Mouse (Mus musculus) brain, adult 2 months (tissue): Measurements from ENCODE around the gene Mrpl17.
A peak's percentile ranks its signal among the peaks of the same experiment; 100 is the strongest.
"Not testable (repeated sequence)": the region's sequence is repeated elsewhere in the genome, so short reads cannot be mapped to it uniquely, and the experiment has no call there.

Experiments
- DNase-seq: peaks from one replicate; pipeline ENCODE4 v3.0.0; 2011; ENCODE audit warnings: low read depth, low spot score

Mrpl17 gene

DNA sequence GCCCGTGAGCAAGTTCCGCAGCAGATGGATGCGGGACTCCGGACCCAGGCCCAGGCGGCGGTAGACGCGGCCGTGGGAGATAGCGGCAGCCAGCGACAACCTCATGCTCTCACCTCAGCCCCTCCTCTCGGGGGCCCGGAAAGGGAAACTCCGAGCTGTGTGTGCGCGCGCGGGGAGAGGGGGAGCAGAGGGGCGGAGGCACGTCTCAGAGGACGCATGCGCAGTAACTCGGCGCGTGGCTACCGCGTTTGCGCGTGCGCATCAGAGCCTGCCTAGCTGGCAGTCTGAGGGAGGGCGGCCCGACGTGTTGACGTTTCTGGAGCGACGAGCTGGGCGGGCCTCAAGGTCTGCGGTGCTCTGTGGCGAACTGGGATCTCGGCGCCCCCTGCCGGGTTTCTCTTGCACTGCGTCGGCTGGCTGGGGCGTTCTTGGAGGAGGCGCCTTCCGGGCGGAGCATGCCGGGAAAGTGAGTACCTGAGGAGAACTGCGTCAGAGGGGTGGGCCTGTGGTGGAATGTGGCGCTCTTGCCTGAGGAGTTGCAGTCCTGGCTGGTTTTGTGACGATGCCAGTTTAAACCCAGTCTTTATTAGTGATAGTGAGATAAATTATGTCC is at the start of gene Mrpl17:
TSS of gene Mrpl17 (minus strand) at position 223 of the 613 bp plus-strand sequence.
- peak; percentile 100 for DNase-seq

DNA sequence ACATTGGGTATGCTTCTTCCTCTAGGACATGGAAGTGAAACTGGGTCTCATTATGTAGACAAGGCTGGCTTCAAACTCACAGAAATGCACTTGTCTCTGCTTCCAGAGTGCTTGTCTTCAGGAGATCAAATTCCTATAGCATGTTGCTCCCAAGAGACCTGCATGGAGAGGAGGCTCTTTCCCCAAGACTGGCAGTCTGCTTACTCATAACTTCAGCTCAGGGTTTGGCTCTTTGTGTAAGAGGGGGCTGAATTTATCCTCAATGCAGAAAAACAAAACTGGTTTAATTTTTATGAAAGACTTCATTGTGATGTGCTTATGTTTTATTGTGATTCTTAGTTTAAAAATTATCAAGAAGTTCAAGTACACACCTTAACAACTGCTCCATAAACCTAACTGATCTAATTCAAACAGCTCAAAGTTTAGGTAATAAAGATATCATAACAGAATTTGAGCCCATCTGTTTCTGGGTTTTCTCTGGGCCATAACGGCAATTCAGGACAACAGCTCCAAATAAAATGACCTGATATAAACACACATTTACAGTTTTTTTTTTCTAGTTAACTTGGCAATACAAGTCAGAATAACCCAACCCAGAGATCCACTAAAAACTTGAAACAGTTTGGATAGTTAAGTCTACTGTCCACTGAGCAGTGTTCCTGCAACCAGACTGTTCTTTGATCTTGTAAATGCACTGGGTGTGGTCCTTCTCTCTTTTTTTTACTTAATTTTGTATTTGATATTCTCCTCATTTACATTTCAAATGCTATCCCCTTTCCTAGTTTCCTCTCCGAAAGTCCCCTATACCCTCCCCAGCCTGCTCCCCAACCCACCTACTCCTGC is 45.0 kb upstream of the Mrpl17 start:
- not testable (repeated sequence) for DNase-seq

DNA sequence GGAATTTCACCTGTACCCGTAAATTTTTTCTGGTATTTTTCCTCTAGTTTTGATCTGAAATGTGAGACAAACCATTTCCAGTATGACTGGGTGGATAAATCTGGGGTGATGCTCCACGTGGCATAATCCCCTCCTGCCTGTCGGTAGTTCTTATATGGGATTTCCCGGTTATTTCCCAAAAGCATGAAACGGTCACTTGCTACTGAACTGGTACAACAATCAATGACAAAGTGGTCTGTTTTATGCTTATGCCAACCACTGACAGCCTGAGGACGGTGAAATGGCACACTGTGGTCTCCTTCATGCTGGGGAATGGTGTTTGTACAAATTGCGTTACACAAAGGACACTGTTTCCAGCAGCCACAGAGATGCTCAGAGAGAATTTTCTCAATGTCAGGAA is 13.4 kb upstream of the Mrpl17 start:
- no peak for DNase-seq

DNA sequence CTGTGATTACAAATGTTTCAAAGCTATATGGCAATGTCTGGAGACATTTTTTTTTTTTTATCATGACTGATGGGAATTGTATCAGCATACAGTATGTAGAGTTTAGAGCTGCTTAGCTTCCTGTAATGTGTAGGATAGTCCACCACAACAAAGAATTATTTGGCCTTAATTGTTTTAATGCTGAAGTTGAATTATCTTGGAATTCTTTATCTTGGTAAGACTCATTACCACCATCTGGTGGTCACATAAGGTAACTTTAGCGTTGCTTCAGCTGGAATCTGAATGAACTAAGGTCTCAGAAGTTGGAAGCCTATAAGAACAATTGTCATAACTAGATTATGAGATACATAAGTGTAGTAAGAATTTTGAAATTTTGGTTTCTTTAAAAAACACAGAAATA is 7.6 kb upstream of the Mrpl17 start:
- peak; percentile 65 for DNase-seq

DNA sequence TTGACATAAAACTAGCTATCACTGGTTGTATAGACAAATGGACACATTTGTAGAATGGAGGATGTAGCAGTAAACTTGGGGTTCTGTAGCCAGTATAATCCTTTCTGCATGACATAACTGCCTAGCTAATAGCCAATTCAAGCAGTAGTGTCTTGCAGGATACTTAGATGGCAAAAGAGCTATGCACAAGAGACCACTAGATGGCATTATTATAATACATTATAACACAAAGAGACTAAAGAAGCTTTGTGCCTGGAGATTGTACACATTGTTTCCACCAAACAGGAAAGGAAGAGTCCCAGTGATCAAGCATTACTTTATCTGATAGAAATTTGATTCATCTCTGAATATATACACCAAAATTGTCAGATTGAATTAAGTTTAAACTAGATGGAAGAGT is 5.8 kb upstream of the Mrpl17 start:
- DNase-seq = peak; percentile 44

DNA sequence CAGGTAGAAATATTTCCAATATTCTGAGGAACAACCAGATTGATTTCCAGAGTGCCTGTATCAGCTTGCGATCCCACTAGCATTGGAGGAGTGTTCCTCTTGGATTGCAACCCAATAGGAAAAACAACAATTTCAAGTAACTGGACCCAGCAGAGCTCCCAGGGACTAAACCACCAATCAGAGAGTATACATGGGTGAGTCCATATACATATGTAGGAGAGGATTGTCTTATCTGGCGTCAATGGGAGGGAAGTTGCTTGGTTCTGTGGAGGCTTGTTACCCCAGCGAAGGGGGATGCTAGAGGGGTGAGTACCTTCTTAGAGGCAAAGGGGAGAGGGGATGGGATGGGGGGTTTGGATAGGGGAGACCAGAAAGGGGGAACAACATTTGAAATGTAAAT is 2.4 kb upstream of the Mrpl17 start:
- no peak for DNase-seq

DNA sequence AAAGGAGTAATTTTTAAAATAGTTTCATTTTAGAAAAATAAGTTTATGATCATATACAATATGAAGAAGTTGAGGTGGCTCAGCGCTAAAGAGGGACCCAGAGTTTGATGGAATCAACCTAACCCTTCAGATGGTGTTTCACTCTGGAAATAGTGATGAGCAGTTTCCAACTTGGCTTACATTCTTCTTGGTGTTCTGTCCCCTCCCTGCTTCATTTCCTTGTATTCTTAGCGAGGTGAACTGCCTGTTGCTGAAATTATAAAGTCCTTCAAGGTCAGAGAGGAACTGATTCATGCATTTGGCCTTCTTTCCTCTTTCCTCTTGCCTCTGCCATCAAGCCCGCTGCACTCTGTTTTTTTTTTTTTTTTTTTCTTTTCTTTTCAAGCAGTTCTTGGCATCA is 1.7 kb upstream of the Mrpl17 start:
- DNase-seq = no peak

DNA sequence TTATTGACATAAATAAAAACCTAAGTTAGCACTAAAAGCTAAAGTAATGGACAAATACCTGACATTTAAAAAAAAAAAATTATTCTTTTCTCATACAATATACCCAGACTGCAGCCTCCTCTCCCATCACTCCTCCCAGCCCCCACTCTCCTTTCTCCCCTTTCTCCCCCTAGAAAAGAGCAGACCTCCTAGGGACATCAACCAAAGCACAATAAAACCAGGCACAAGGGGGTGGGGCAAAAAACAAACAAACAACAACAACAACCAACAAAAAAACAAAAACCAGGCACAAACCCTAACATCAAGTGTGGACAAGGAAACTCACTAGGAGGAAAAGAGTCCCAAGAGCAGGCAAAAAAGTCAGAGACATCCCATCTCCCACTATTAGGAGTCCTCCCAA is 617 bp upstream of the Mrpl17 start:
- DNase-seq = no peak

DNA sequence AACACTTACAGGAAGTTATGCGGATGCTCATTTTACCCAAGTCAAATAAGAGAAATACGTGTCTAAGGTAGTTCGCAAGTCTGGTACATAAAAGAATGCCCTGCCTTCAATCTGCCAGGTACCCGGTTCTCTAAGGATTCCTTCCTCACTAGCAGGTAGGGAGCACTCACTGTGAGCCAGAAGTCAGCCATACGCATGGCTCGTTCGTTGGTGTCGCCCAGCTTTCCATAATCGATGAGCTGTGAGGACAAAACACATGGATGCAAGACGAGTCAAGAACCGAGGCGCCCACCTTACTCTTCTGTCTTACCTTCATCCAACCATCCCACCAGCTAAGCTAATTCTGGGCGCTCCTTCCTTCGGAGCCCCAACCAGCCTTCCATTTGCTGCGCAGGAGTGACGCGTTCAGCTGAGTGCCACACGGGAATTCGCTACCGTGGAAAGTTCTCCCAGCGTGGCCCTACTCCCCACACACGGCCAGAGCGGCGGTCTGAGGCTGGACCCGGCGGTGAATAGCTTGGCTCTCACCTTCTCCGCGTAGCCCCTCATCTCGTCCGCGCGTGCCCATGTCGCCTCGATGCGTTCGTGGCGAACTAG is 521 bp downstream of the Mrpl17 start:
- peak; percentile 69 for DNase-seq

DNA sequence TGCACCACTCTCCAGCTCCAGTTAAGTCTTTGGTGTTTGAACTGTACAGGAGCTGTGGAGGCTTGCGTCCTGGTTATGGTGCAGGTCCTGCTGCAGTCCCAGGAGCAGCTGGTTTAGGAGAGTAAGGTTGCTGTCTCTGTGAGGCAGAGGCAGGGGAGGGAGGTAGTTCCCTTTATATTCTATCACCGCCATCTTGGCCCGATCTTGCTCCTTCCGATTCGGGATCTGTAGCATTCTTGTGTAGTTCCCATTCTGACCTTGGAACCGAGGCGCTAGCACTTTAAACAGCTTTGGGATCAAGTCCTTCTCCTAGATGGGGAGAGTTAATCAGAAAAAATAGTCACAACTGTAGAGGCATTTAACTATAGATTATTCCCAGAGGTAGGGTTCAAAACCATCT is 1.1 kb downstream of the Mrpl17 start:
- no peak for DNase-seq

DNA sequence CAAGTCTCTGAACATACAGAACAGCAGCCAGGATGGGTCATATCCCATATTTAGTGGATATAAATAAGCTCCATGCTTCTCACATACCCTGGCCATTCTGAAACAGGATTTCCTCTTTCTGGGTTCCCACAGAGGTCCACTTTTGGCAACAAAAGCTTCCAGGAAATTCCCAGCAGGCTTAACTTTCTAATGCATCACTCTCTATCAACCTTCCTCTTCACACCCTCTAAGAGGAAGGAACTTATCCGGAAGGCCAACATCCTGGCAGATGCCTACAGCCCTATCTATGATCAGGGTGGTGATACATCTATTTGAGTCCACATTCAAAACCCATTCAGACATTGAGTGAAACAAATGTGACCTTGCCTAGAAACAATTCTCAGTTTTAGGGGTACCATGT is 2.5 kb downstream of the Mrpl17 start:
- no peak for DNase-seq

DNA sequence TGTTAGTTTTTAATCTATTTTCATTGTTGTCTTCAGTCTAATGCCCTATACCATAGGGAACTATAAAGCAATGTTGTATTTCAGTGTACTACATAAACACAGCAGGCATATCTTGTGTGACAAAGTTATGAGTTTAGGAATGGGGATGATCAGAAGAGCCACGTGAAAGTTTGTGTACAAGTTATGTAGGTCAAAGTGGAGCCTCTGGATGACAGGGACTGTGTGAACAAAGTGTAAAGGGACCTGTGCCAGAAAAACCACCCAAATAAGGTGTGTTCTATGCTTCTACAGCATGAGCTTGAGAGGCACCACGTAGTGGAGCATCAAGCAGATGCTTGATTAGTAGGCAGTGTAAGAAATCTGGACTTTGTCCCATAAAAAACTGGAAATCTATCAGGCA is 4.2 kb downstream of the Mrpl17 start:
- no peak for DNase-seq

DNA sequence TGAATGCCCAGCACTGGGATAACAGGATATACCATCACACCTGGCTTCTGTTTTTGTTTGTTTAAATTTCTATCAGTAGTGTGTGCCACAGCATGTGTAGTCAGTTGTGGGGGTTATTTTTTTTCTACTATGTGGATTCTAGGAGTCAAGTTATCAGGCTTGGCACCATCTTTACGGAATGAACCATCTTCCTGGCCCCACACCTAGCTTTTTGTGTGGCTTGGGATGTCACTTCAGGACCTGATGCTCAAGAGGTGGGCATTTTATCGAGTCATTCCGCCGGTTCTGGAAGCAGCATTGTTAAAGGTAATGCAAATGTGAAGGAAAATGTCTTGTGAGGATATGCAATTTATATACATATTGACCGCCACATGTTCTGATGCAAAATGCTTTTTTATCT is 4.8 kb downstream of the Mrpl17 start:
- DNase-seq = no peak

DNA sequence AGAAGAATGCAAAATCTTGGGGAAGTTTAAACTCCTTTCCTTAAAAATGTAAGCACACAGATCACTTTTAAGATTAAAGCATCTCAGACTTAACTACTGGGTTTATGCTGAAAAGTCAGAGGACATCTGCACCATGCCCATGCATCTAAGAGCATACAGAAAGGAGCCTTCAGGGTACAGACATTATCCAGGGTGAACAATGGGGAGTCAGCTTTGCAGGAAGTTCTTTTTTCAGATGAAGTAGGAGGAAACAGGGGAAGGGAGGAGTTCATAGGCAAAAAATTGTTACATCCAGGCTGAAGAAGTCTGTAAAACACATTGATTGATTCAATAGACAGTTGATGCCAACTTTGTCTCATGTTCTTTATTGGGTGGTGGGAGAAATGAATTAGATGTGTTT is 7.5 kb downstream of the Mrpl17 start:
- DNase-seq = no peak

DNA sequence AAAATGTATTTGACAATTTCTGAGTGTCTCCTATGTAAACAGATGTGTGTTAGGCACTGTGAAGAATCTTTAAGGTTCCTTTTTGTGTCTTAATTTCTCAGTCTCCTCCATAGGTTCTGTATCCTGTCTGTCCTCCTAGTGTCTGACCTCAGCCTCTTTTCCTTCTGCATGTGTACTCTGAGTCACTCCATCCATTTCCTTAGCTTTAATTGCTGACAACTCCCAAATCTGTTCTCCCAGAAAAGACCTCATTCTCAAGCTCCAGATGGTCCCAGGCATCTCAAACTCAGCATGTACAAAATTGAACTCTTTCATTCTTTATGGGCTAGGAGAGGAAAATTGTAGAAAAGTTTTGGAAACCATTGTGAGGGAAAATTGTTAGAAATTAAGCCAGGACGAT is 8.1 kb downstream of the Mrpl17 start:
- peak; percentile 63 for DNase-seq

DNA sequence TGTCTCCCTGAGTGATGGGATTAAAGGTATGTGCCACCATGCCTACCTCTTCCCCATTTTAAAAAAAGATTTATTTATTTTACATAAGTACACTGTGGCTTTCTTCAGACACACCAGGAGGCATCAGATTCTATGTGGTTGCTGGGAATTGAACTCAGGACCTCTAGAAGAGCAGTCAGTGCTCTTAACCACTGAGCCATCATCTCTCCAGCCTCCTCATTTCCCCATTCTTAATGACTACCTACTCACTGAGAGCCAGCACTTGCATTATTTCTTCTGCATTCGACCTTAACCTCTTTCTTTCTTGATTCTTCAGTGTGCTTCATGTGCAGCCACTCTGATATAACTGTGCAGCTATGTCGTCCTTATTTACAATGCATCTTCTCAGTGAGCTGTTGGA is 8.6 kb downstream of the Mrpl17 start:
- DNase-seq = no peak

DNA sequence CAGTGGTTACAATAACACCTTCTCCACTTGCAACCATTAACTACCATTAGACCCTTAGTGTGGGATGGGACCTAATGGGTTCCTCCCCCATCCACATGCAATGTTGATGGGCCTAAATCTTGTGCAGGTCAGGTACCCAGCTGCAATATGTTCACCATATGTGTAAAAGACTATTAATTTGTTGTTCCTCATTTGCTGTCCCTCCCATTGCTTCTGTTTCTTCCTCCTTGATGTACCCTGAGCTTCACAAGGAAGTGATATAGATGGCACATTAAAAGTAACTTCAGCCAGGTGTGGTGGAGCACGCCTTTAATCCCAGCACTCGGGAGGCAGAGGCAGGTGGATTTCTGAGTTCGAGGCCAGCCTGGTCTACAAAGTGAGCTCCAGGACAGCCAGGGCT is 13.9 kb downstream of the Mrpl17 start:
- no peak for DNase-seq

DNA sequence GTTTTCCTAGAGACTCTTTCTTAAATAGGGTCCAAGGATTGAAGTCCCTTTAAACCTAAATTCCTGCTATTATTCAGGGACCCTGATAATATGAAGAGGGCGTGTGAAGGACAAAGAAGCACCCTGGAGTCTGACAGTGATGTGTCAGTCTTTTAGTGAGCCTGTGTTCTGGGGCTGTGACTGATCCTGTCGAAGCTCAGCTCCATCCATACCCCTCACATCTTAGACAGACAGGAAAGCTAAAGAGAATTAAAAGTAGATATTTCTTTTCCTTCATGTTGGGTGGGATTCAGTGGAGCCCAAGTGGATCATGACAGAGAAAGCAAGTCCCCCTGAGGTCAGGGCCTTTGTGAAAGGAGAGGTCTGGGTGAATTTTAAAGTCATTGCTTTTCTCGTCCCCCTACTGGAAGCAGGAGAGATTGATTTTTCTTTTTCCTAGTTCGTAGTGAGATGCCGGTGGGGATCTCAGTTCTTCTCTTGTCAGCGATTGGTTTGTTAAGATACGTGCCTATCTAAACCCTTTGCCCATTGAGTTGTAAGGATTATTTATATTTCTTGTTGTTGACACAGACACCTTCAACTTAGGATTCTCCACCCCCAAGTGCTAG is 15.0 kb downstream of the Mrpl17 start:
- DNase-seq = no peak

DNA sequence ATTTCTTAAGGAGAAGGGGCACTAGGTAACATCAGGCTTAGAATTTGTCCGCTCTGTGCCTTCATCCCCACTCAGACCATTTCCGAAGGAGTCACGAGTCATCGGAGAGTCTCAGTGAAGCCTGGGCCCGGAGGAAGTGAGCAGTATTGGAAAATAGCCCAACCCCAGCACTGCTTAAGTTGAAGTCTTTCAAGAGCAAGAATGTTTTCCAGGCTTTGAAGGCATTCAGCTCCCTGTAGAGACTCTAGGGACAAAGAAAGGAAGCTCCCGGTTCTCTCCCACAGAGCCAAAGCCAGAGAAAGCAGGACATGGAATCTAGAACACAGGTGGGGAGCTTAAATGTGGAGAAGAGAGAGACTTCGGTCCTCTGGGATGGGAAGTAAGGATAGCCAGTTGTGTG is 17.2 kb downstream of the Mrpl17 start:
- DNase-seq = no peak

DNA sequence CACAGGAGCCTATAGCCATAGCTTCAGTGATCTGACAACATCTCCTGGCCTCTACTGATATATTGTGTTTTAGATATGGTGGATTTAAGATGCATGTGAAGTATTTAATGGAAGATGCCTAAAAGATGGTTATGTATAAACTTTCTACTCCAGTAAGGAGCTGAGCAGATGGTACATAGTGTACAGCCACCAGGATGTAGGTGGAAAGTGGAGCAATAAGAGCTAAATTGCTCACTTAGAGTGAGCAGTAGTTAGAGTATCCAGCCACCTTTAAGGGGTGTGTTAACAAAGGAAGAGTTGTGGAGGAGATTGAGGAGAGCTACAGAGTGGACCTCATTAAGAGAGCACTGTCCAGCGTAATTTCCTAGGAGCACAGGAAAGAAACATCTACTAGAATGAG is 19.8 kb downstream of the Mrpl17 start:
- peak; percentile 30 for DNase-seq

DNA sequence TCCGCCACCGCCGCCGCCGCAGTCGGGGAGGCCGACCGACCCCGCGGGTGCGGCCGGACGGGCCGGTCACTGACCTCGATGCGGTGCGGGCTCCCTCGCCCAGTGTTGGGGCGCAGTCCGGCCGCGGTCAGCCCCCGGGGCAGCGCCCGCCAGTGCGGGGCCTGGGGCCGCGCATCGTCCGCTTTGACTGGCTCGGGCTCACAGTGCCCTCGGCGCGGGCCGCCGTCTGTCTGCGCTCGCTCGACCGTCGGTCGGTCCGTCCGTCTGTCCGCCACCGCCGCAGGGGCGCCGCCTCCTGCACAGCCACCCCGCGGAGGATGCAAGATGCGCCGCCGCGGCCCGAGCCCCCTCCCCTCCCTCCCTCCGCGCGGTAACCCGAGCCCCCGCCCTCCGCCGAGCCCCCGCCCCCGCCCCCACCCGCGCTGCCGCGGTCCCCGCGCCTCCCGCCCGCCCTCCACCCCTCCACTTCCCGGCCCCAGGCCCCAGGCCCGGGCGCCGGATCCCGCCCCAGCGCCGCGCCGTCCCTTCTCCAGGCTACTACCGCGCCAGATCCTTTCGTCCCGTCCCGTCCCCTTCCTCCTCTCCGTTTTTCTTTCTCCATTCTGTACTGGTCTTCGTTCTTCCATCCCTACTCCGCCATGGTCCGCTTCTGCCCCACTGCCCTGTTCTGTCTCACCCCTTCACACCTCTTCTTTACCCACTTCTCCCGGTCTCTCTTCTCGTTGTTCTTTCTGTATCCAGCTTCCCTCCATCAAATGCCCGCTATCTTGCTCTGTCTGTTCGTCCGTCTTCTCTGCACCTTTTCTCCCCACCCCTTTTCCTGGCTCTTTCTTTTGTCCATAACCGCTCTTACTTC is 23.4 kb downstream of the Mrpl17 start, which contains the start of gene Dchs1:
TSS of gene Dchs1 (minus strand) at position 370 of the 856 bp plus-strand sequence.
- DNase-seq = no peak
